Mouse (Mus musculus): ENCODE results near the gene Majin.

DNA sequence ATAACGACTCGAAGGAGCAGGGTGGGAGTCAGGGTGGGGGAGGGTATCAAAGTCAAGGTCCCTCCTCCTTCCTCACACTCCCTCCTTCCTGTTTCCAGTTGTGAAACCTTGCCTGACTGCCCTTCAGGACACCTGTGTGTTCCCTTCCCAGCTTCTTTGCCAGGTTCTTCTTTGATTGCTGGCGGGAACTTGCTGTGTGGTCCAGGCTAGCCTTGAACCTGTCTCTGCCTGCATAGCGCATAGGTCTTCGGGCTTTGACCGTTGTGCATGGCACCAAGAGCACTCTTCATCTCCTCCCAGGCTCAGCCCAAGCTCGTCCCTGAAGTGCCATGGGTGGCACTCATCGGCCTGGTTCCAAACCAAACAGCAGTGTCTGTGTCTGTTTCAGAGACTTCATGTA, 80.8 kb downstream of the Majin start:
- no peak for TF ChIP-seq CTCF (IDR thresholded peaks at IDR 0.05)
- no peak for TF ChIP-seq POLR2A (IDR thresholded peaks at IDR 0.05; ENCODE audit: insufficient read depth, low read depth, low read length)

Data from heart, adult 2 months (tissue).